Comparison of ENCODE assay signal across 8 mouse cellular contexts in the genomic region with DNA sequence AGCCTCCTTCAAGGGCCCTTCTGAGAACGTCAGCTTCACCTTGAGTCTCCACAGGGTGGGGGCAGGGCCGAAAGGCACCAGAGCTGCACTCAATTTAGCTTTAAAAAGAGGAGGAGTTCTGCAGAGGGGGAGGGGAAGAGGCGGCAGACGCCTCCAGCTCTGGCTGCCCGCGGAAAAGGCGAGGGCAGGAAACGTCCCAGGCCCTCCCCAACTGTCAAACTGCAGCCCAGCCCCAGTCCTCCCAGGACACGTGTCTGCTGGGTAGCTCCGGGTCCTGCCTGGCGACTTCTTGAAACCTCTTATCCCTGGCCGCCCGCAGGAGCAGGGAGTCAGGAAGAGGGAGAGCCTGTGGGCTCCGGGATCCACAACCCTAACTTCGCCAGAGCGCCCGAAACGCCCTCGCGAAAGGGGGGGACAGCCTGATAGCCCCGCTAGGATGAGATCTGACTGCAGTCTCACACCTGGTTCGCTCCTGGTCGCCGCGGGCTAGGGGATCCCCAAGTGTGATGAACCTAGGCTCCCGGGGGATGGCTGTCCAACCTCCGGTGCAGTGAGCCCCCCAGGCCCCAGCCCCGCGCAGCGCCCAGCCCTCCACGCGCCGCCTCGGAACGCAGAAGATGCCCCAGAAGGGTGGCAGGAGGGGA. TPM values are rescaled to one million over a fixed set of nuclear protein-coding genes. Genes with fewer than 3 reads are reported as not detected.
DNase-seq lines count a peak whose midpoint lies in the region; ATAC-seq and TF ChIP-seq lines count a peak whose summit lies in the region.

No protein-coding gene starts in this region.

- no peak overlapping the region for H3K27ac ChIP-seq in liver, postnatal 0 days (ENCODE audit: low read depth)
- H3K27ac ChIP-seq in neural tube, embryonic 15.5 days (replicated peaks): peak overlapping the region; percentile 75

- no peak for TF ChIP-seq CTCF in liver, postnatal 0 days (IDR thresholded peaks at IDR 0.05; ENCODE audit: low read depth)

- peak overlapping the region; percentile 69 for H3K9ac ChIP-seq in liver, postnatal 0 days (replicated peaks)
- H3K9ac ChIP-seq in neural tube, embryonic 15.5 days (replicated peaks): peak overlapping the region; percentile 77

- TF ChIP-seq EP300 in liver, postnatal 0 days (IDR thresholded peaks at IDR 0.05; ENCODE audit: low read depth): no peak

- intact Hi-C loops in heart, postnatal 36 days (cut with DNase I): loop anchor here (2.0 kb wide), 1 partner anchor 41 kb away; no protein-coding TSS in a partner anchor

- H3K4me3 ChIP-seq in liver, postnatal 0 days (ENCODE audit: low read depth, low read length): peak overlapping the region; percentile 62
- peak overlapping the region; percentile 82 for H3K4me3 ChIP-seq in neural tube, embryonic 15.5 days (replicated peaks)

- H3K4me2 ChIP-seq in liver, postnatal 0 days (ENCODE audit: low read depth, low read length): peak overlapping the region; percentile 98
- H3K4me2 ChIP-seq in neural tube, embryonic 15.5 days: peak overlapping the region; percentile 100

- 0 out of 2 replicates have a peak, but pooled peaks cover 4% of the 10 kb centered on the region for H3K27me3 ChIP-seq in liver, postnatal 0 days (ENCODE audit: insufficient read depth, low read length)
- no peaks in the 10 kb centered on the region for H3K27me3 ChIP-seq in neural tube, embryonic 15.5 days (replicated peaks)

- H3K4me1 ChIP-seq in liver, postnatal 0 days (ENCODE audit: insufficient read depth): peaks cover 6% of the 10 kb centered on the region
- H3K4me1 ChIP-seq in neural tube, embryonic 15.5 days: peaks cover 22% of the 10 kb centered on the region

- under 1% methylated on average over 33 of the region's 35 CpGs for WGBS in liver, postnatal 0 days (ENCODE audit: insufficient replicate concordance)
- under 1% methylated on average over 35 of the region's 35 CpGs for WGBS in neural tube, embryonic 15.5 days

- H3K9me3 ChIP-seq in liver, postnatal 0 days (ENCODE audit: low read length): no peaks in the 10 kb centered on the region
- no peaks in the 10 kb centered on the region for H3K9me3 ChIP-seq in neural tube, embryonic 15.5 days (replicated peaks)

- no peaks in the 10 kb centered on the region for H3K36me3 ChIP-seq in liver, postnatal 0 days (replicated peaks; ENCODE audit: insufficient read depth, low read length)
- no peaks in the 10 kb centered on the region for H3K36me3 ChIP-seq in neural tube, embryonic 15.5 days

- peak; percentile 70 for DNase-seq in ES-CJ7 (ENCODE audit: low read depth, low spot score)
- DNase-seq in cerebellum, adult 18-20 months: peak; percentile 18 to 31
- DNase-seq in forelimb bud, embryonic 11.5 days (ENCODE audit: low read depth, low spot score): peak; percentile 64
- peak; percentile 58 to 71 for DNase-seq in heart, postnatal 36 days
- DNase-seq in layer of hippocampus, adult 18-20 months (ENCODE audit: low spot score in 2 of 2): peak; percentile 22 to 66
- peak; percentile 57 for DNase-seq in liver, postnatal 0 days
- peak; percentile 16 to 27 for DNase-seq in thymus, adult 18-20 months

- peak; percentile 71 for ATAC-seq in liver, postnatal 0 days
- peak; percentile 67 for ATAC-seq in neural tube, embryonic 15.5 days (ENCODE audit: low FRiP score)

RNA-seq across cellular contexts. Expression of a gene that starts 0.9 kb away (rescaled TPM):
- 1 to 10 TPM; 4.6 to 5.7 TPM for total RNA-seq in heart, postnatal 36 days (2021)
- 10 to 100 TPM; 18.9 to 20.1 TPM for total RNA-seq in layer of hippocampus, adult 18-20 months (2021)
- polyA plus RNA-seq in liver, postnatal 0 days (2015; fragmentation: Nextera tagmentation; extraction: Ambion mirVana): 0.46 and 0.51 TPM in 2 replicates
- 4.7 and 5.5 TPM in 2 replicates for polyA plus RNA-seq in neural tube, embryonic 15.5 days (2015; fragmentation: Nextera tagmentation; extraction: Ambion mirVana)
